Mouse (Mus musculus) liver, embryonic 14.5 days (tissue): ENCODE results near the gene Akr1b8. TPM values are rescaled to one million over a fixed set of nuclear protein-coding genes. Genes with fewer than 3 reads are reported as not detected.

ENCODE experiments used
- ATAC-seq: fragments of 200-750 bp; cut with Nextera tagmentation; 2 replicates; pipeline ENCODE4 v1.8.0; 2017; ENCODE audit warnings: moderate number of reproducible peaks, mild to moderate bottlenecking, moderate library complexity; ENCODE audit not compliant: insufficient read depth
- DNase-seq, 3 experiments: peaks; one replicate each; pipeline ENCODE4 v3.0.0-alpha.2; 2012 to 2013; ENCODE audit warnings: low read depth in 3 of 3, low spot score in 3 of 3
- H3K27ac ChIP-seq: fragments of 300-500 bp; sonication (generic); 2 replicates; pipeline ENCODE4 v1.5.1; 2014; ENCODE audit warnings: moderate library complexity, mild to moderate bottlenecking, control low read depth, inconsistent platforms
- H3K27me3 ChIP-seq: fragments of 300-500 bp; sonication (generic); 2 replicates; pipeline ENCODE4 v1.6.1; 2014; ENCODE audit warnings: mild to moderate bottlenecking, low read length, moderate library complexity; ENCODE audit not compliant: control insufficient read depth, insufficient read depth
- H3K36me3 ChIP-seq: fragments of 300-500 bp; sonication (generic); replicated peaks from 2 replicates; pipeline ENCODE4 v1.6.1; 2014; ENCODE audit warnings: low read depth; ENCODE audit not compliant: control insufficient read depth, insufficient read depth
- H3K4me1 ChIP-seq, 2 experiments: fragments of 200-500 bp in 1 of 2; fragments of 300-500 bp in 1 of 2; sonication (generic) in 1 of 2; replicated peaks; 2 replicates each; pipeline ENCODE4 v1.6.1; 2012 to 2014; ENCODE audit warnings: antibody characterized with exemption in 1 of 2, inconsistent platforms in 1 of 2, low read length in 1 of 2; ENCODE audit not compliant: control insufficient read depth in 2 of 2, insufficient read depth in 2 of 2
- H3K4me2 ChIP-seq: fragments of 300-500 bp; sonication (generic); 2 replicates; pipeline ENCODE4 v1.6.1; 2014; ENCODE audit warnings: low read depth, mild to moderate bottlenecking, control low read depth, moderate library complexity
- H3K4me3 ChIP-seq, 2 experiments: fragments of 200-500 bp in 1 of 2; fragments of 300-500 bp in 1 of 2; sonication (generic) in 1 of 2; 2 replicates each; pipeline ENCODE4 v1.5.1; 2012 to 2014; ENCODE audit warnings: low read depth in 2 of 2, low read length in 2 of 2, mild to moderate bottlenecking in 2 of 2, control low read depth in 1 of 2, inconsistent platforms in 1 of 2, moderate library complexity in 1 of 2; ENCODE audit not compliant: insufficient read depth in 1 of 2
- H3K9ac ChIP-seq: fragments of 300-500 bp; sonication (generic); replicated peaks from 2 replicates; pipeline ENCODE4 v1.6.1; 2014; ENCODE audit warnings: mild to moderate bottlenecking, control low read depth, moderate library complexity
- H3K9me3 ChIP-seq: fragments of 300-500 bp; sonication (generic); 2 replicates; pipeline ENCODE4 v1.6.1; 2016; ENCODE audit warnings: low read length, mixed read lengths; ENCODE audit not compliant: control insufficient read depth
- CTCF ChIP-seq: IDR thresholded peaks from 2 replicates; pipeline ENCODE4 v1.5.1; 2016; ENCODE audit warnings: antibody characterized with exemption, low read depth, control low read depth
- EP300 ChIP-seq: IDR thresholded peaks from 2 replicates; pipeline ENCODE4 v1.6.1; 2016; ENCODE audit warnings: antibody characterized with exemption, low read depth
- WGBS: fragments of 180-500 bp; shearing (Covaris S2); extraction: QIAGEN DNeasy Blood & Tissue Kit; methylation state at CpG from one replicate; pipeline ENCODE4 v1.1.7; 2014; ENCODE audit not compliant: insufficient replicate concordance; 5-methylcytosine and 5-hydroxymethylcytosine counted together
- polyA plus RNA-seq, 2 experiments: library from polyadenylated mRNA; depleted of rRNA in 1 of 2; stranded (reverse) in 1 of 2; unstranded in 1 of 2; fragments of >200 nt; fragmentation: Nextera tagmentation in 1 of 2; extraction: Ambion mirVana in 1 of 2; gene quantifications; 2 replicates each; pipeline versions ENCODE4 v1.2.1 to v1.2.3; 2012 to 2014

The Akr1b8 gene
- polyA plus RNA-seq, 2 experiments, result 4.2 to 4.7 TPM

- Histone ChIP-seq H3K36me3 (no peaks in the 10 kb centered on the region), H3K4me3 (no peak overlapping the region), H3K4me1 (no peaks in the 10 kb centered on the region; a peak in 1 of 4 replicates), H3K9ac (no peak overlapping the region), H3K27ac (no peak overlapping the region), H3K9me3 (no peaks in the 10 kb centered on the region), H3K4me2 (no peak overlapping the region), H3K27me3 (no peaks in the 10 kb centered on the region)
- WGBS, result 64% methylated on average over 9 of the region's 9 CpGs
- ATAC-seq (no peak), DNase-seq (no peak)
- TF ChIP-seq CTCF (no peak), EP300 (no peak)
Measured at GRCm38 (mm10) chr6:34355841-34356240, 1.9 kb downstream of the Akr1b8 start.

GRCm38 (mm10) chr6:34364217-34365136 lies 10.6 kb downstream of the Akr1b8 start:
- 56% methylated on average over 12 of the region's 12 CpGs for WGBS
- Histone ChIP-seq H3K4me3 (no peak overlapping the region), H3K9me3 (no peaks in the 10 kb centered on the region), H3K4me1 (no peaks in the 10 kb centered on the region), H3K4me2 (no peak overlapping the region), H3K36me3 (no peaks in the 10 kb centered on the region), H3K27me3 (no peaks in the 10 kb centered on the region), H3K27ac (no peak overlapping the region), H3K9ac (no peak overlapping the region)
- DNase-seq (no peak), ATAC-seq (no peak)
- TF ChIP-seq CTCF (peak; percentile 20; the same call in 1 of the 2 replicates), EP300 (no peak)

GRCm38 (mm10) chr6:34367998-34368397 lies 14.1 kb downstream of the Akr1b8 start:
- no peak overlapping the region for H3K4me2 ChIP-seq
- H3K4me3 ChIP-seq, result no peak overlapping the region
- no peak for TF ChIP-seq EP300
- no peak for TF ChIP-seq CTCF
- DNase-seq (no peak), ATAC-seq (no peak)
- H3K4me1 ChIP-seq, result no peaks in the 10 kb centered on the region; a peak in 1 of 4 replicates
- H3K27me3 ChIP-seq, result no peaks in the 10 kb centered on the region
- no peak overlapping the region for H3K27ac ChIP-seq
- H3K9ac ChIP-seq, result no peak overlapping the region
- 39% methylated on average over 9 of the region's 9 CpGs for WGBS
- H3K36me3 ChIP-seq, result no peaks in the 10 kb centered on the region
- H3K9me3 ChIP-seq, result no peaks in the 10 kb centered on the region

DNA sequence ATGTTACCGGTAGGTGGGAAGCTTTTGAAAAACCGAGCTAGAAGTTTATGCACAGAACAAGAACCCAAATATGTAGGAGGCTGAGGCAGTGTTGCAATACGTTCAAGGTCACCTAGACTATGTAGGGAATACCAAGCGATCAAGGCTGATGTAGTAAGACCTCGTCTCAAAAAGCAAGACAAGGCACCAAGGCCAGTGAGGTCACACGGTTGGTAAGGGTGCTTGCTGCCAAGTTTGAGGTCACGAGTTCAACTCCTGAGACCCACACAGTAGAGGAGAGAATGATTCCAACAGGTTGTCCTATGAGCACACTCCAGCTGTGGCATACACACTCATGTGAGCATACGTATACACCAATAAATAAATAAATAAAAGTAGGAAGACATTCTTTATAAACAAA lies 16.2 kb downstream of the Akr1b8 start:
- no peaks in the 10 kb centered on the region for H3K36me3 ChIP-seq
- H3K27me3 ChIP-seq, result no peaks in the 10 kb centered on the region
- H3K9ac ChIP-seq, result no peak overlapping the region
- ATAC-seq (no peak), DNase-seq (no peak)
- 68% methylated on average over 8 of the region's 8 CpGs for WGBS
- H3K9me3 ChIP-seq, result no peaks in the 10 kb centered on the region
- no peaks in the 10 kb centered on the region; a peak in 1 of 4 replicates for H3K4me1 ChIP-seq
- H3K4me3 ChIP-seq, result no peak overlapping the region
- H3K27ac ChIP-seq, result no peak overlapping the region
- H3K4me2 ChIP-seq, result no peak overlapping the region
- TF ChIP-seq CTCF, result no peak
- no peak for TF ChIP-seq EP300

DNA sequence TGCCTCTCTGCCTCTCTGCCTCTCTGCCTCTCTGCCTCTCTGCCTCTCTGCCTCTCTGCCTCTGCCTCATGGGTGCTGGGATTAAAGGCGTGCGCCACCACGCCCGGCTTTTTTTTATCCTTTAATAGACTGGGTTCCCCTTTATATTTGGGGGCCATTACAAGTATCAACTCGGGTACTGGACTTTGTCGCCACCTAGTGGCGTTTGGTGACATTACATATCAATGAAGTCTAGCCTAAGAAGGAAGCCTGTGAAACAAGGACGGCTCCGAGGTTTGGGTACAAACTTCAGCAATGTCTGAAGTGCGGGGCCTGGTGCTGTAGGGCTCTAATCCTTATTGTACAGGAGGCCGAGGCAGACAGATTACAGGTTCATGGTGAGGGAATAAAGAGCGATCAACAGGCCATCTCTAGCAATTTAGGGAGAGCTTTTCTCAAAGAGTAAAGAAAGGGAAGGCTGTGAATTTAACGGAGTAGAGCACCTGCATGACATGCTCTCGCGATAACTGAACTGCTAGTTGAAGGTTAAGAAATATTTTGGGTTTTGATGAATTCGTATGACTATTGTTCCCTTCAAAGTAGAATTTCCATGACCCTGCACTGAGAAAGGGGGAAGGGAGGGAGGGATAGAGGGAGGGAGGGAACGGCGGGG lies 17.9 kb downstream of the Akr1b8 start:
- Histone ChIP-seq H3K4me3 (0 out of 4 replicates have a peak overlapping the region, but pooled peaks of 1 of the 2 experiments have one; percentile 21), H3K27me3 (no peaks in the 10 kb centered on the region), H3K9ac (no peak overlapping the region), H3K4me1 (no peaks in the 10 kb centered on the region; a peak in 1 of 4 replicates), H3K36me3 (no peaks in the 10 kb centered on the region), H3K27ac (no peak overlapping the region), H3K9me3 (no peaks in the 10 kb centered on the region), H3K4me2 (peak overlapping the region; percentile 42)
- 23% methylated on average over 18 of the region's 18 CpGs for WGBS
- ATAC-seq (no peak), DNase-seq (peak; percentile 59 to 66 (median 61))
- TF ChIP-seq EP300 (no peak), CTCF (peak; percentile 81)
